Mouse (Mus musculus) megakaryocyte, embryonic 14.5 days (primary cell): ENCODE results near the gene Omt2b.

Experiments
- FLI1 ChIP-seq: IDR thresholded peaks from 2 replicates; pipeline ENCODE4 v1.6.1; 2012; ENCODE audit warnings: low read length, inconsistent platforms, mixed read lengths
- GATA1 ChIP-seq: IDR thresholded peaks from 3 replicates; pipeline ENCODE4 v1.6.1; 2012; ENCODE audit warnings: mixed read lengths, low read length, inconsistent platforms, borderline replicate concordance

DNA sequence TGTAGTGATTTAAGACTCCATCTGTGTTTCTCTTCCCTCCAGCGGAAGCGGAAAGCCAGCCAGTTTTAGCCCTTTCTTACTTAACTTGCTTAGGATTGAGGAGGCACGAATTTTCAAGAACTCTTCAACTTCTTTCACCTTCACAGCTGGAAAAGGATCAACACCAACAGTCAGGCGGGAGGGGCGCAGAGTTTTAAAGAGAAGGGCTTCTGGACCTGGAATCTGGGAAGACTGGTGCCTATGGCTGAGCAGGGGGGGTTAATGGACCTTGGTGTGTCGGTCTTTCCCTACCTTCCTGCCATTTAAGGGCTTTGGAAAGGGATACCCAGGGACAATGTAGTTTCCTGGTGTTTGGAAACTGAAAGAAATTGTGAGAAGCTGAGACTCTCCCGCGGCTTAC lies 50.2 kb downstream of the Omt2b start:
- TF ChIP-seq FLI1 (no peak), GATA1 (no peak)
